Mouse (Mus musculus) frontal cortex, adult (tissue): ENCODE results near the gene Podn.
A peak's percentile ranks its signal among the peaks of the same experiment; 100 is the strongest.
"Not testable (repeated sequence)": the region's sequence is repeated elsewhere in the genome, so short reads cannot be mapped to it uniquely, and the experiment has no call there.

Experiments
- ATAC-seq: cut with Nextera tagmentation; 2 replicates; pipeline ENCODE4 v1.9.2; 2017; ENCODE audit warnings: mild to moderate bottlenecking, moderate library complexity, mixed read lengths; ENCODE audit not compliant: low TSS enrichment

The Podn gene

DNA sequence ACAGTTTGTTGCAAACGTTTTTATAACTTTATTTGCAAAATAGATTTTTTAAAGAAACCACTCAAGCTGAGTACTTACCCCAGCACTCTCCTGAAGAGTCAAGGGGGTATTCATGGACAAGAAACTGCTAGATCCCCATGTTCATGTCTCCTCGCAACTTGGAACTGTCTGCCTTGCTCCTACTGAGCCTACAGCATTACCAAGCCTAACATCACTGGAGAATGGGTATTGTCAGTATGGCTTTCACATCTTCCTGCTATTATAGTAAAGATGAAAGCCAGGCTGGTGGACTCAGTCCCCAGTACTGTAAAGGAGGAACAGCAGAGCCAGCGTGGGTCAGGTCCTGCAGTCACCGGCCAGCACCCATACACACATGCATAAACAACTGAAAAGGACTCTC, at the start of gene Podn:
TSS of gene Podn (minus strand) at position 101 of the 400 bp plus-strand sequence.
- no peak for ATAC-seq

DNA sequence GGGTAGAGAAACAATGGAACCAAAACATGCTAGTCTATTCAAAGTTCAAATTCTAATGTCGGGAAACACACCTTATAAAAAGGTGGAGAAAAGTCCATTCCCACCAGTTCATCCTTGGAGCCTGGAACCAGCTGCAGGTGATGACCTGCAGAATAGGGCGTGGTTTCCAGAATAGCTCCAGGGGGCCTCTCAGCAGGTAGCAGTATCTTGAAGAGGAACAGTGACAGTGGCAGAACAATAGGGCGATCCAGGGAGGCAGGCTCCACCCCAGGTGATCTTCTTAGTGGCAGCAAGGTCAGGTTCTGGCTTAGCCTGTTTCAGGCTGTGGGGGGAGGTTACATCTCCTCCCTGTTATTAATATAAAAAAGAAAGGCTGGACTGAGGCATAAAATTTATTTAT, 49.3 kb upstream of the Podn start:
- not testable (repeated sequence) for ATAC-seq

DNA sequence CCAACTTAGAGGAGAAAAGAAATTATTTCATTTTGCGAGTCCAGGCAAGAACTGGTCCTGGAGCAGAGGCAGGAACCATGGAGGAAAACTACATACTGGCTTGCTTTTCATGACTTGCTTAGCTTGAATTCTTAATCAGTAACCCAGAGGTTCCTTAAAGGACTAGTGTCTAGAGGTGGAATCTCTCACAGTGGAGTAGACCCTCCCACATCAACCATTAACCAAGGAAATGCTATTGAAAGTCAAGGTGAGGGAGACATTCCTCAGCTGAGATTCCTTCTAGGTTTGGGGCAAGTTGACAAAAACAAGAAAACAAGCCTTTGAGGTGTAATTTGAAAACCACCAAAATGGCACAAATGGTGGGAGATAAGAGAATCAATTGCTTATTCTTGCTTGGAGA, 48.6 kb upstream of the Podn start, which contains the start of gene Scp2:
TSS of gene Scp2 (minus strand) at position 119 of the 400 bp plus-strand sequence.
- ATAC-seq: no peak

DNA sequence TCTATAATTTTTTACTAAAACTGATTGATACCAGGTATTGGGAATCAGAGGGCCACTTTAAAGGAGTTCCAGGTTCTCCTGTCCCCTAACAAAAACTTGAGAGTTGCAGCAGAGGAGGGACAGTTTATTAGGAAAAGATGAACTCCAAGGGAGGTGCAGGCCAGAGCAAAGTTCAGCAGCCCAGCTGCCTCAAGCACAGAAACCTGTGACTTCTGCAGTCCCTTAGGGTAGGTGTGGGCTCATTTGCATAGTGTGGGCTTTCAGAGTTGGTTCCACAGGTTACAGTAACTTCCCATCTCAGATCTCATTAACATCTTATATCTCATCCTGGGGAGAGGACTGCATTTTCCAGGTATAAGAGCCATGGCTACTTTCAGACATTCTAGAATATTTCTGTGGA, 47.5 kb upstream of the Podn start:
- ATAC-seq: no peak

DNA sequence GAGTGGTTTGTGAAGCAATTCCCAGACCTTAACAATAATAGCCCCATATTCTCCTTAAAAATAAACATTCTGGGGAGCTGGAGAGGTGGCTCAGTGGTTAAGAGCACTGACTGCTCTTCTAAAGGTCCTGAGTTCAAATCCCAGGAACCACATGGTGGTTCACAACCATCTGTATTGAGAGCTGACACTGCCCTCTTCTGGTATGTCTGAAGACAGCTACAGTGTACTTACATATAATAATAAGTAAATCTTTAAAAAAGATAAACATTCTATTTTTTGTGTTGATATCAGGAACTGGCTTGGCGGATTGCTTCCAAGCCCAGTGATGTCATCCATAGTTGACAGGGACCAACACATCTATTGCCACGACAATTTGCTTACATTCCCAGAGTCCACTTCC, 46.9 kb upstream of the Podn start:
- ATAC-seq: not testable (repeated sequence)

DNA sequence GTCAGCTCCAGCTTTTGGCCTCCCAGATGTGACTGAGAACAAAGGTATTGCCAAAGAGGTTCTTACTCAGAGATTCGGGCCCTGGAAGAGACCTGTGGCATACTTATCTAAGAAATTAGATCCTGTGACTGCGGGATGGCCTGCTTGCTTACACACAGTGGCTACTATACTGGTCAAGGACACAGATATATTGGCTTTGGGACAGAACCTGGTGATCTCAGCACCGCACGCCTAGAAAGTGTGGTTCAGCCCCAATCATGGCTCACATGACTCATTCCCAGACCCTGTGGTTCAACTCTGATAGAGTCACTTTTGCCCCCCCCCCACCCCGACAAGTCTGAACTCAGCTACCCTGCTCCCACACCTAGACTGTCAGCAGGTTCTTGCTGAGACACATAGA, 40.7 kb upstream of the Podn start:
- no peak for ATAC-seq

DNA sequence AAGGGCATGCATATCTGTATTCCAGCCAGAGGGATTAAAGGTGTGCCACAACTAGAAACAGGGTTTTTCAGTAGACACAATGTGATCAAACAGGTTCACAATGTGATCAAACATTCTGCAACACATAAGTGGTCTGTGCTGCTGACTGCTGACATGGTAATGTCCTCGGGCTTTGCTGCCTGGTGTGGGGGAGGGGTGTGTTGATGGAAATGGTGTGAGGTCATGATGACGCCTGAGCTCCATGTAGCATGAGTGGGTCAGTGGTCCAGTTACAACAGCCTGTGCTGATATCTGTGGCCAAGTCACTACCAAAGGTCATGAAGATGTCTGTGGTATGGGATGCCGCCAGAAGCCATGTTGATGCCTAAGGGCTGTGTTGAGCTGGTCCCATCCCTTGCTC, 34.2 kb upstream of the Podn start:
- no peak for ATAC-seq

DNA sequence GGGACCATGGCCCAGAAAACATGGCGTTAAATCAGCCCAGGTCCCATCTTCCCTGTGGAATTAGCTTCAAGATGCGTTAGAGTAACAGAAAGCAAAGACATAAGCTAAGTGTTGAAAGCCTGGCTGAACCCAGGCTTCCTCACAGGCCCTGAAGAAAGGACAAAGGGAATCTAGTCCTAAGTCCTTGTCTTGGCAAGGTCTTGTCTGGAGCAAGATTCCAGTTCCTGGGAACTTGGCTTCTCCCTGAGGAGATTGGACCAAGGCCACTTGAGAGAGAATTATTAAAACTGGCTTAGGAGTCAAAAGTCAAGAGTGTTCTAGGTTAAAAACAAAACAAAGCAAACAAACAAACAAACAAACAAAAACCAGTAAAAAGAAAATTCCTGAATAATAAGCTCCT, 32.1 kb upstream of the Podn start:
- ATAC-seq: no peak

DNA sequence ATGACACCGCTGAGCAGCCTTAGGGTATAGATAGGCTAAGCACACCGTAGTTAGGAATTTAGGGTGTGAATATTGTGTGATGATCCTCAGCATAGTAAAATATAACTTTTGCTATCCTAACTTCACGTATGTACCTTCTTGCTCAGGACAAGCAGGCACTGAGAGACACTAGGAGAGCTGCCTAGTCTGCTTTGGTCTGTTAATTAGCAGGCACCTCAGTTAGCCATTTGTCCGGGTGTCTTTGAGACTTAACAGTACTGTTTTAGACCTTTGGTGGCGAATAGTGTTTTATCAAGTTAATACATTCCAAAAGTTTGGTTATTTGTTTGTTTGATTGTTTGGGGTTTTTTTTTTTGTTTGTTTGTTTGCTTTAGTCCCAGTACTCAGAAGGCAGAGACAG, 31.3 kb upstream of the Podn start:
- ATAC-seq: no peak

DNA sequence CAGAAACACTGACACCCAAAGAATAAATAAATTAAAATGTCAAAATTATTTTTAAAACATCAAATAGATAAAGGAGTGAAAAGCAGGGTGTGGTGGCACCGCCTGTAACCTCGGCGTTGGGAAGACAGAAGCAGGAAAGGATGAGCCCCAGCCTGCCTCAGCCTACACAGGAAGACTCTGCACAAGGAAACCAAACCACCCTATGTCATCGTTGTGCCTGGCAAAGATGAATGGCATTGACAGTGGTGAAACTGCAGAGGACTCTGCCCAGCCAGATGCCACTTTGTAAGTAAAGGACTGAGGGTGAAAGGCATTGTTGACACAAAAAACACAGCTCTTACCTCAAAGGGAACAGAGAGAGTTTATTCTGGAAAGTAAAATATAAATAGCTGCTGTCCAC, 30.0 kb upstream of the Podn start:
- no peak for ATAC-seq

DNA sequence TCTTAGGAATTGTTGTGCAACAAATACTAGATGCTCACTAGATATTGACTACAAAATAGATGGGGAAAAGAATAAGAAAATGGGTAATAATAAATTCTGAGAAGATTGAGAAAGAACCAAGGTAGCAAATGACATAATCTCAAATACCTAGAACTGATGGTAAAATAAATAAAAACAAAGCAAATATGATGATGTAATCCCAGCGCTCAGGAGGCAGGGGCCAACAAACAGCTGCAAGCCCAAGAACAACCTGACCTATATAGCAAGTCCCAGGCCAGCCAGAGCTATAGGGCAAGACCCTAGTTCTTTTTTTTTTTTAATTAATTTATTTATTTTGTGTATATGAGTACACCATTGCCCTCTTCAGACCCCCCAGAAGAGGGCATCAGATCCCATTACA, 27.9 kb upstream of the Podn start:
- no peak for ATAC-seq

DNA sequence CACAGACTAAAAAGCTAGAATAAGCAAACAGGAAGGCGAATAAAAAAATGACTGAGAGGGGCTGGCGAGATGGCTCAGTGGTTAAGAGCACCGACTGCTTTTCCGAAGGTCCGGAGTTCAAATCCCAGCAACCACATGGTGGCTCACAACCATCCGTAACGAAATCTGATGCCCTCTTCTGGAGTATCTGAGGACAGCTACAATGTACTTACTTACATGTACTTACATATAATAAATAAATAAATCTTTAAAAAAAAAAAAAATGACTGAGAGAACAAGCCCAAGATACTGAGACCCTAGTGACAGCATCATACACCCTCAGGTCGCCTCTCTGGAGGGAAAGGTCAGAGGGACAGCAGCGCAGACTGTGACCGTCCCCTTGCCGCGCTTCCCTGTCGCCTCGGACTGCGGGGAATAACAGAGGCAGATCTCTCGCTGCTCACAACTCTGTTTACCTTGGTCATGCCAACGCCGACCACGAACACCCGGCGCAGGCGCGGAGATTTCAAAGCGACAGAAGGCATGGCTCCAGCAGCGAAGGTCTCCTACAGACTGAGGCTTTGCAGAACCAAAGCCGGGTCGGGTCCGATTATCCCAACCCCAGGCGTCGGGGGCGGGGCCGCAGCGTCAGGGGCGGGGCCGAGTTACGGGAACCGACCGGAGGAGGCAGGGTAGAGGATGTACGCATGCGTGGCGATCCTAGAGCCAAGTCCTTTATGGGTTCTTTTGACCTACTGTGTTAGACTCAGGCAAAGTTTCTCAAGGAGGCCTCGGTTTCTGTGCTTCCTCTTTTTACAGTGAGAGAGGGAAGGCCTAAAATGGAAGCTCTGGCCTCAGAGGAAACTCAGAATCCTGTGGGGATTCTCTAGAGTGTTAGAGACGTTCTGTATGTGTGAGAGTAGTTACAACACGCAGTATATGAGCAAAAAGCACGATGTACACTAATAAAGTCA, 22.0 kb upstream of the Podn start:
- ATAC-seq: peak; percentile 99

DNA sequence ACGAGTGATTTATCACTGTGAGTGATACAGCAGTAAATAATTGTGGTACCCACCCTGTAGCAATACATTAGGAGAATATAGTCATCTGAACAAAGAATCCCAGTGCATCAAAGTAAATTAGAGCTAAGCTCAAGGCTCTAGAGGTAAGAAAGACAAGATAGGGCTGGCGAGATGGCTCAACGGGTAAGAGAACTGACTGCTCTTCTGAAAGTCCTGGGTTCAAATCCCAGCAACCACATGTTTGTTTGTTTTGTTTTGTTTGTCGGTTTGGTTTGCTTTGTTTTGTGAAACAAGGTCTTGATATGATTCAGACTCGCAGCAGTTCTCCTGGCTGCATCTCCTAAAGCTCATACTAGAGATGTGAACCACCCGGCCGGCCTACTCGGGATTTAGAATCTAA, 21.2 kb upstream of the Podn start:
- no peak for ATAC-seq

DNA sequence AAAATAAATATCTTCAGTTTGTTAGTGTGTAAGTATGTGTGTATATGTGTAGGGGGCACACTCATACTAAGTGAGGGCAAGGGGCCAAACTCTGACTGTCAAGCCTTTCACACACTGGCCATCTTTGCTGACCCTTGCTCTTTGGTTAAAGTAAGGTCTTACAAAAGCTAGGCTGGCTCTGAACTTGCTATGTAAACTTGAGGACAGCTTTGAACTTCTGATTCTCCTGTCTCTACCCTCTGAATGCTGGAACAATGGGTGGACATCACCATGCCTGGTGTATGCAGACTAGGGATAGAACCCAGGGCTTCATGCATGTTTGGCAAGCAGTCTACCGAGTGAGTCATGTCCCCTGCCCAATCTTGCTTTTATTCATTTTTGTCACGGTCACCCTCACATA, 20.2 kb upstream of the Podn start:
- no peak for ATAC-seq

DNA sequence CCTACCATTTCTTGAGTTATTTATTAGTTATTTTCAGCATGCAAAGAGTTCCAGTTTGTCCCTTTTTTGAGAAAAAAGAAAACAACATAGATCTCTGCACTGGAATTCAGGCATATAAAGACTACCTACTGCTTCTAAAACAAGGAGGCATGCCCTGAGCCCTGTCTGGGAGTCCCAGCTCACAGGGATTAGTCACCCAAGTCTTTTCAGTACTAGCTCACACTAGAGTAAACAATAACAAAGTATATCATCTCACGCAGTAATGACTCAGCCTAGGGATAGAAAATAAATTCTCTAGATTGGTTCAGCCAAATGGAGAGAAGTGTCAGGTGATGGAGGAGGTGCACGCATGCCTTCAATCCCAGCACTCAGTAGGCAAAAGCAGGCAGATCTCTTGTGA, 14.5 kb upstream of the Podn start:
- ATAC-seq: no peak

DNA sequence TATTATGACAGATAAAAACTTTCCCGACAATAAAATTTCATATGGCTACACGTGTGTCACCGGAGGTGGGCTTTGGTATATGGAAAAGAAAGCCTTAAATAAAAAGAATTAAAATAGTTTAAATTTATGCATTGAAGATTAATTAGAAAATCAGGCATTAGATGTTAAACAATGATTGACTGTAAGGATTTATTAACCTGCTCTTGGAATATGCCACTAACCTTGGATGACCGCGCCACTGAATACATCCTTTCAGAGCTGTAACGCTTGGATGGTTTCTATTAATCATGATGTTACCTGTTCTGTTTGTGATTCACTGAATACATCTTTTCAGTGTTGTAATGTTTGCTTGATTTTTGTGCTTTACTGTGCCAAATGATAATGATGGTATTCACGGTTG, 13.5 kb upstream of the Podn start:
- no peak for ATAC-seq

DNA sequence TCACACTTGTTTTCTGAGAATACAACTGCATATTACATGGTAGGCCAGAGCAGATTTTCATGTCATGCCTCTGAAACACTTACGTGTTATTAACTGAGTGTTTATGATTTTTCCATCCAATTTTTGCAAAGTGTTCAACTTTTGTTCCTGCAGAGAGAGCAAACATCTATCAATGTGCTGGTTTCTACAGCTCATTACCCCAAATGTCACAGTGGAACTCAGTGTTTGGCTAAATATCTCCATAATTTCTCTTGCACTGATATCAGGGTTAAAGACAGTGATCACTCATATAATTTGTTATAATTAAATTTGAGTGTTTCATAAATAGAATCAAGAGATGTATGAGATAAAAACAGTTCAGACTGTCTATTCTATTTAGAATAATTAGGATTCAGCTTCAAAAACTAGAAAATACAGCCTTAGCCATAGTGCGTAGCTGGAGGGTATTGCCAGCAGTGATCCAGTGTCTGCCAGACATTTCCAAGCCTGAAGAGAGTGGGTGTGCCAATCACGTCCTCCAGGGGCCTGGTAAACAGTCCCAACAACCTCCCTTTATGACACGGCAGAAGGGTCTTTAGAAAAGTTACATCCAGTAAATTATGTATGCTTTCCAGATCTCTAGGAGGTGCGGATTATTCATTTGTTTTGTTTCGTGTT, 3.4 kb downstream of the Podn start:
- no peak for ATAC-seq

DNA sequence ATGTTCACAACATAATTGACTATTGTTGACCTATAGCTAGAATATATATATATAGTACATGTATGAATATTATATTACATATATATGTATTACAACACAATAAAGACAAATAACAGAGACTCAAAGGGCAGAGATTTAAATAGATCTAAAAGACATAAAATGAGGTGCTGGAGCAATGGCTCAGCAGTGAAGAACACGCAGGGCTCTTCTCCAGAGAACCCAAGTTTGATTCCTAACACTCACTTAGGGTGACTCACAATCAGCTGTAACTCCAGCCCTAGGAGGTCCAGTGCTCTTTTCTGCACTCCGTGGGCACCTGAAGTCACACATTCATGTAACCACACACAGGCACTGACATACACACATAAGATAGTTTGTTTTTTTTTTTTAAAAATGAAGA, 12.3 kb downstream of the Podn start:
- no peak for ATAC-seq

DNA sequence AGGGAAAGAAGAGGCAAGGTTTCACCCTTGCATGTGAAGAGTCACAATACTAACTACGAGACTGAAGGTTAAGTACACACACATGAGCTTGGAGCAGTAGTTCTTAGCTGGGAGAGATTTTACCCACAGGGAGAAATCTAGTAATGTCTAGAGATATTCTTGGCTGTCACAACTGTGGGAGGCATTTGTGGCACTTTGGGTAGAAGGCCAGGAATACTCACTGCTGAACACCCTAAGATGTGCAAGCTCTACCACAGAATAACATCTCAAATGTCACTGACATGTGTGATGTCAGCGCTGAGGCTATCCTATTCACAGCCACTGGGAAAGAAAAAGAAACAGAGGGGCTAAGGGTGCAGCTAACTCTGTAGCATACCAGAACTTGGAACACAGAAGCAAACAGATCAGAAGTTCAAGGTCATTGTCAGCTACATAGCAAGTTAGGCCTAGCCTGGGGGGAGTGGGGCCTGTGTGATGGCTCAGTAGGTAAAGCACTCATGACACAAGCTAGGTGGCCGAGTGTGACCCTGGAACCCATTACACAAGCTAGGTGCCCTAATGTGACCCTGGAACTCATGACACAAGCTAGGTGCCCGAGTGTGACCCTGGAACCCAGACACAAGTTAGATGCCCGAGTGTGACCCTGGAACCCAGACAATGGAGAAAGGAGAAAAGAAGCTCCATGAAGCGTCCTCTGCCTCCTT, 13.1 kb downstream of the Podn start:
- peak; percentile 77 for ATAC-seq

DNA sequence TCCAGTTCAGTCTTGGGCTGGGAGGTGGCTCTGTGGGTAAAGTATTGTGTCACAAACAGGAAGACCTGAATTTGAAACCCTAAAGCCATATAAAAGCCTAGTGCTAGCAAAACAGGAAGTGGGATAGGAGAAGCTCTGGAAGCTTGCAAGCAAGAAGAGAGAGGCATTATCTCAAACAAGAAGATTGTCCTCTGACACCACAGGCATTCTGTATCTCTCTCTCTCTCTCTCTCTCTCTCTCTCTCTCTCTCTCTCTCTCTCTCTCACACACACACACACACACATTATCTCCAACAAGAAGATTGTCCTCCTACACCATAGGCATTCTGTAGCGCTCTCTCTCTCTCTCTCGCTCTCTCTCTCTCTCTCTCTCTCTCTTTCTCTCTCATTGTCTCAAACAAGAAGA, 13.8 kb downstream of the Podn start:
- ATAC-seq: no peak

DNA sequence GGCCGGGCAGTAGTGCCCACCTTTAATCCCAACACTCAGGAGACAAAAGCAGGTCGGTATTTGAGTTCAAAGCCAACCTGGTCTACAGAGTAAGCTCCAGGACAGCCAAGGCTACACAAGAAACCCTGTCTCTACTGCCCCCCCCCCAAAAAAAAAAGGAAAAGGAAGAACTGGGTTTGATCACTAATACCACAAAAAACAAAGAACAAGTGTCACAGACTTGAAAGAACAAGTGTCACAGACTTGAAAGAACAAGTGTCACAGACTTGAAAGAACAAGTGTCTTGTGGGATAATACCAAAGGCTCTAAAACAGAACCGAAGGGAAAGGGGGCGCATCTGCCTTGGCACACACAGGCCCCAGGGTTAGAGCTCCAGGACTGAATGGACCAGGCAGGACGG, 15.4 kb downstream of the Podn start:
- no peak for ATAC-seq

DNA sequence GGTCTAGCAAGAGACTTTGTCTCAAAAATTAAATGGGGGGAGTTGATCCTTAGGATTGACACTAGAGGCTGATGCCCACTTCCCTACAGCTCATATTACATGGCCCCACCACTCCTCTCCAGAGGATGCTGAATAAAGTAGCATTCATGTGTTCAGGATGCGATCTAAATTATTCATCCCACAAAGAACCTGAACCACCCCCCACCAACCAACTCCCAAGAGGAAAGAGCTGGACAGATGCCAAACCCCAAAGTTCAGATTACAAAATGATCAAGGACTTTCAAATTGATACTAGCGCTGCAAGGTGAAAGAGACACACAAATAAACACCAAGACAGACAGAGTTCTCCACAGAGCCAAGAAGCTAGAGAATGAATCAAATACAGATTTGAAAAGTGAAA, 16.5 kb downstream of the Podn start:
- no peak for ATAC-seq

DNA sequence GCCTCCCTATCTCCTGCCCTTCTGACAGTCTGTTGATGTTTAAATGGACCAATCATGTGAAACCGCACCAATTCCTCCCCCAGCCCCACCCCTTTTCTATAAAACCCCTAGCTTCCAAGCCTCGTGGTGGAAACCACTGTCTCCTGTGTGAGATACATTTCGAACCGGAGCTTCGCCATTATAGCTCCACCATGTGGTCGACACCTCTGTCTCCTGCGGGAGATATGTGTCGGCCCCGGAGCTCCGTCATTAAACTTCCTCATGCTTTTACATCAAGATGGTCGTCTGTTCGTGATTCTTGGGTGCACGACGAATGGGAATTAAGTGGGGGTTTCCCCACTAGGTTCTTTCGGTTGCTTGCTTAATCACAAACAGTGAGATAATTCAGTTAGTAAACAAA, 17.1 kb downstream of the Podn start:
- ATAC-seq: not testable (repeated sequence)
